Mouse (Mus musculus): ENCODE results near the gene Kcnh2. TPM values are rescaled to one million over a fixed set of nuclear protein-coding genes. Genes with fewer than 3 reads are reported as not detected.

Gene Kcnh2
- total RNA-seq, 1 experiment from 2014 or later = 2.6 TPM

DNA sequence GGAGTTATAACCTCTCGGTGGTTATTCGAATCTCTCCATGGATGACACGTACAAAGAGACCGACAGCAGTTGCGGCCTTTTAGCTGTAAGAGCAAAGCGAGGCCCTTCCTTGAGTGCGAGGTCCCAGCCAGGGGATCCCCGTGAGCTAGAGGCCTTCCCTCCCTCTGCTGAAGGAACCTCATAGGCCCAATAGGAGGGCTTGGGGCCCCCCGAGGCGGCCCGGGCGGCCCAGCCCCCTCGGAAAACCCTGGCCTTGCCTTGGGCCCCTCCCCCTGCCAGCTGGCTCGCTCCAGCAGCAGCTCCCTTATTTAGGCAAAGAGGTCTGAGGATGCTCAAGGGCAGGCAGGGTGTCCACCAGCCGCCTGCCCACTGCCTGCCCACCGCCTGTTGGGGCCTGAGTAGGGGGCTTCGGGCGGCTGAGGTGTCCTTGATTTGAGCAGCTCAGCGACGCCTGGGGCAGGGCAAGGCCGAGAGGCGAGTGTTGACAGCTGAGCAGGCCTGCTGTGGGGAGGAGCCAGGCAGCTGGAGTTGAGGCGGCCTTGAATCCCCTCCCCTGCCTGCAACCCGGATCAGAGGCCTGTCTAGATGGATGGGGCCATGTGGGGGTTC lies 951 bp upstream of the Kcnh2 start:
- ATAC-seq (replicated peaks in 1 of 2; ENCODE audit: insufficient read depth in 1 of 2, low FRiP score in 2 of 2, low TSS enrichment in 1 of 2, low read depth in 1 of 2, poor library complexity in 2 of 2, severe bottlenecking in 2 of 2) = no peak

DNA sequence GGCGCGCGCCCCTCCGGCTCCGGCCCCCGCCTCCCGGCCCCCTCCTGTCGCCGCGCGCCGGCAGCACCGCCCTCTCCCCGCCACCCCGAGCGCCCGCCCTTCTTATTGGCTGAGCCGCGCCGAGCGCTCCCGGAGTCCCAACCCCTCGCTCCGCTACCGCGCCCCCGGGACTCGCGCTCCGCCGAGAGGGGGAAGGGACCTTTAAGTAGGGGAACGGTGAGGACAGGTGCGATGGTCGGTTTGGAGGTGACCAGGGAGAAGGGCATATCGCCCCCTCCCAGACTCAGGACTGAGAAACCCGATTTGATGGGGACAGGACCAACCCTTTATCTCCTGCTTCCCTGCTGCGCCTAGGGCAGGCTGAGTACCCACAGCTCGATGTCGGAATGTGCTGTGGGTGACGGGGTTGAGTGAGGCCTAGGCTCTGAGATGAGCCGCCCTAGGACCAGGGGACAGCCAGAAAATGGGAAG lies 332 bp upstream of the Kcnh2 start:
- ATAC-seq (replicated peaks in 1 of 2; ENCODE audit: insufficient read depth in 1 of 2, low FRiP score in 2 of 2, low TSS enrichment in 1 of 2, low read depth in 1 of 2, poor library complexity in 2 of 2, severe bottlenecking in 2 of 2) = peak; percentile 38 to 43; a peak in 2 of 4 replicates

- no peak for ATAC-seq (replicated peaks in 1 of 2; ENCODE audit: insufficient read depth in 1 of 2, low FRiP score in 2 of 2, low TSS enrichment in 1 of 2, low read depth in 1 of 2, poor library complexity in 2 of 2, severe bottlenecking in 2 of 2)
Observed at GRCm38 (mm10) chr5:24350531-24351250, 713 bp downstream of the Kcnh2 start.

DNA sequence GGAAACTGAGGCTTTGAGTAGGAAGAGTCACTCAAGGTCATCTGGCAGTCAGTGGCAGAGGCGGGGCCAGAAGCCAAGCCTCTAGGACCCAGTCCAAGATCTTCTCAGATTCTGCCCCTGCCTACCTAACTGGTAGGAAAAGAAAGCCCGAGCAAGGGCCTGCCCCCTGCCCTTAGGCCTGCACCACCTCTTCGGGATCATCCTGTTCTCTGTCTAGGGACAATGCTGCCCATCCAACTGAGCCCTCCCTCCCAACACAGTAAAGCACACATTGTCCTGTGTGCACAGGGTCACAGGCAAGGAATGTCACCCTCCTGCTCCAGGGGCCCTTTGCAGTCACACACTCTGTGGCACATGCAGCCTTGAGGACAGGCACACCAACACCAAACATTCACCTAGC lies 1.3 kb downstream of the Kcnh2 start:
- ATAC-seq (replicated peaks in 1 of 2; ENCODE audit: insufficient read depth in 1 of 2, low FRiP score in 2 of 2, low TSS enrichment in 1 of 2, low read depth in 1 of 2, poor library complexity in 2 of 2, severe bottlenecking in 2 of 2) = no peak

GRCm38 (mm10) chr5:24348546-24348945 lies 2.9 kb downstream of the Kcnh2 start:
- no peak for ATAC-seq (replicated peaks in 1 of 2; ENCODE audit: insufficient read depth in 1 of 2, low FRiP score in 2 of 2, low TSS enrichment in 1 of 2, low read depth in 1 of 2, poor library complexity in 2 of 2, severe bottlenecking in 2 of 2)

DNA sequence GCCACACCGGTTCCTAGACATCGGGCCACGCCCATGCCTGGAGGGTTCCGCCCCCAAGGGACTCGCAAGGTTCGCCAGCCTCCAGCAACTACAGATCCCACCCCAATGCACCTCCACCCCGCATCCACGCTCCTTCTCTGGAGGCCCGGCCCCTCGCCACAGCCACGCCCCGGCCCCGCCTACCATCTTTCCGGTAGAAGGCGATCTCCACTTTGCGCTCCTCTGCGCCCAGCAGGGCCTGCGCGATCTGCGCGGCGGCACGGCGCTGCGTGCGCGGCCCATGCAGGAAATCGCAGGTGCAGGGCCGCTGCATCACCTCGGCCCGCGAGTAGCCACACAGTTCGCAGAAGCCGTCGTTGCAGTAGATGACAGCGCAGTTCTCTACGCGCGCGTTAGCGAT lies 3.3 kb downstream of the Kcnh2 start:
- ATAC-seq (replicated peaks in 1 of 2; ENCODE audit: insufficient read depth in 1 of 2, low FRiP score in 2 of 2, low TSS enrichment in 1 of 2, low read depth in 1 of 2, poor library complexity in 2 of 2, severe bottlenecking in 2 of 2) = peak; percentile 74 to 78

DNA sequence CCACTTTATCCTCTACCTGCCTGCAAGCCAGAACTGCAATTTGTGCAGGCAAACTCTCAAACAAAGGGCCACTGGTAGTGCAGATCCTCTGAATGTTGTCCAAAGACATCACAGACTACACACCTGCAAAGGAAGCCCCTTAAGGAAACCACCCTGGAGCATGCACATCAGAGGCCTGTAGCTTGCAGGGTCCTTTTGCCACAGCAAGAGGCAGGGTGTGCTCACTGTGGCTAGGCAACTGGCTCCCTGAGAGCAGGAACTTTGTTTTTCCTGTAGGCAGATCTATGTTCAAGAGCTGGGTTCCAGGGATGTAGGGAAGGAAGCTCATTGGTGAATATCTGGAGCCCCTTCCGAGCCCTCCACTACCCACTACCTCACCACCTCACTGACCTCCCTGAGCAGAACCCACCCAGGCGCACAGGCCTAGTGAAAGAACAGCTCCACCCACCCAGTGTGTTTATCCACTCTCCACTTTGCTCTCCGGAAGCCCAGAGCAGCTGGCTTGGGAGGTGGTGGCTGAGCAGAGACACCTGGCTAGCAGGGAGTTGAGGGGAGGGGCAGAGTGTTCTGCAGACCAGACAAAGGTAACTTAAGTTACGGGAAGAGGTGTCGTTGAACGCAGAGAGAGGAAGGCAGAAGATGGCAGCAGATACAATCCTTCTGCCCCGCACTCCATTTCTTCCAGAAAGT lies 4.1 kb downstream of the Kcnh2 start:
- ATAC-seq (replicated peaks in 1 of 2; ENCODE audit: insufficient read depth in 1 of 2, low FRiP score in 2 of 2, low TSS enrichment in 1 of 2, low read depth in 1 of 2, poor library complexity in 2 of 2, severe bottlenecking in 2 of 2) = no peak

DNA sequence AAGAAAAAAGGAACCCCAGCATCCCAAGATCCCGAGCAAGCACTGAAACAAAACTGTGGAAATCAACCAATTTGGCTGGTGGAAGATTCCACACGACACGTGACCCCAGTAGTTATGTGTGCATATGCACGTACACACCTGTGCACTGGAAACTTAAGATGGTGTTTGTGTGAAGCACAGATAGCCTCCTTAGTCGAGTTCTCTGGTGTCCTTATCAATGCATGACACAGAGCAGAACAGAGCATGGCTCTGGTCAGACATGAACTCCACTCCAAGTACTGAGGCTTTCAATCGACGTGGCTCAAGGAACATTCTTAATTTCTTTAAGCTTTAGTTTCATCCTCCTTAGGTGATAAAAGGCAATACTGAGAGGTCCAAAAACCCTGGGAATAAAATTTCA lies 5.1 kb downstream of the Kcnh2 start:
- ATAC-seq (replicated peaks in 1 of 2; ENCODE audit: insufficient read depth in 1 of 2, low FRiP score in 2 of 2, low TSS enrichment in 1 of 2, low read depth in 1 of 2, poor library complexity in 2 of 2, severe bottlenecking in 2 of 2) = no peak

DNA sequence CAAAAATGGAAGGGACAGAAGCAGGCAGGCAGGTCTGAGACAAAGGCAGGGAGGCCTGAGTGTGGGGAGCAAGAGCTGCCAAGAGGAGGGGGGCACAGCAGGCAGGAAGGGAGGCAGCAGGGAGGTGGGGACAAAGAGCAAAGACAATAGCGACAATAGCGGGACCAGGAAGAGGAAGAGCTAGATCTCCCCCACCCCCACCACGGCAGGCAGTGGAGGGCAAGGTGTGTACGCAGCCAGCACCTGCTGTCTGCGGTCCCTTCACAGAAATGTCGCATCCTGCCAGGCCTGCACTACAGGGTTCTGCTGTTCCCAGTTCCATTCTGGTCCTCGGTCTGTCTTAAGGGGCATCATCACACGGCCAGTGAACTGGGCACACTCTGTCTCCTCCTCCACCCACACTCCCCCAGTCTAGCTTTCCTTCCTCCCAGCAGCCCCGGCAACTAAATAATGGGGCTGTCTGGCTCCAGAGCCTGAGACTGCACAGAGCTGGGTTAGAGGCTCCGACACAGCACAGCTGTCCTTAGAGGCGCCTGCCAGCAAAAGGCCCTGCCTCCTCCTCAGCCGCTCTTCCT lies 6.8 kb downstream of the Kcnh2 start:
- ATAC-seq (replicated peaks in 1 of 2; ENCODE audit: insufficient read depth in 1 of 2, low FRiP score in 2 of 2, low TSS enrichment in 1 of 2, low read depth in 1 of 2, poor library complexity in 2 of 2, severe bottlenecking in 2 of 2) = peak; percentile 6 to 37; a peak in 2 of 4 replicates

- no peak for ATAC-seq (replicated peaks in 1 of 2; ENCODE audit: insufficient read depth in 1 of 2, low FRiP score in 2 of 2, low TSS enrichment in 1 of 2, low read depth in 1 of 2, poor library complexity in 2 of 2, severe bottlenecking in 2 of 2)
Observed at GRCm38 (mm10) chr5:24343977-24344436, 7.4 kb downstream of the Kcnh2 start.

DNA sequence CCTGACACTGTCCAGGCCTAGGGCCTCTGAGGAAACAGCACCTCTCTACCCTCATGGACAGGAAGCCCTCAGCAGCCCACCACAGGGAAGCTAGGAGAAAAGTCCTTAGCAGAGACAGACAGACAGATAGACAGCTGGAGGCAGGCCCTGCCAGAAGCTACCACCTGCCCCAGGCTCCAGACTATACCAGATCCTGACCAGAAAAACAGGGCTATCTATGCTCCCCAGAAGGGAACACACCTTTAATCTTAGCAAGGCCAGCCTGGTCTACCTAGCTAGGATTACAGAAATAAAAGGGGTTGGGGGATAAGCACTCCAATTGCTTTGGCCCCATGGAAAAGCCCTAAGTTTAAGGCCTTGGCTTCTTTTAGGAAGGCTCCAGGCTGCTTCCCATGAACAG lies 8.0 kb downstream of the Kcnh2 start:
- no peak for ATAC-seq (replicated peaks in 1 of 2; ENCODE audit: insufficient read depth in 1 of 2, low FRiP score in 2 of 2, low TSS enrichment in 1 of 2, low read depth in 1 of 2, poor library complexity in 2 of 2, severe bottlenecking in 2 of 2)

- no peak for ATAC-seq (replicated peaks in 1 of 2; ENCODE audit: insufficient read depth in 1 of 2, low FRiP score in 2 of 2, low TSS enrichment in 1 of 2, low read depth in 1 of 2, poor library complexity in 2 of 2, severe bottlenecking in 2 of 2)
Observed at GRCm38 (mm10) chr5:24342966-24343365, 8.4 kb downstream of the Kcnh2 start.

DNA sequence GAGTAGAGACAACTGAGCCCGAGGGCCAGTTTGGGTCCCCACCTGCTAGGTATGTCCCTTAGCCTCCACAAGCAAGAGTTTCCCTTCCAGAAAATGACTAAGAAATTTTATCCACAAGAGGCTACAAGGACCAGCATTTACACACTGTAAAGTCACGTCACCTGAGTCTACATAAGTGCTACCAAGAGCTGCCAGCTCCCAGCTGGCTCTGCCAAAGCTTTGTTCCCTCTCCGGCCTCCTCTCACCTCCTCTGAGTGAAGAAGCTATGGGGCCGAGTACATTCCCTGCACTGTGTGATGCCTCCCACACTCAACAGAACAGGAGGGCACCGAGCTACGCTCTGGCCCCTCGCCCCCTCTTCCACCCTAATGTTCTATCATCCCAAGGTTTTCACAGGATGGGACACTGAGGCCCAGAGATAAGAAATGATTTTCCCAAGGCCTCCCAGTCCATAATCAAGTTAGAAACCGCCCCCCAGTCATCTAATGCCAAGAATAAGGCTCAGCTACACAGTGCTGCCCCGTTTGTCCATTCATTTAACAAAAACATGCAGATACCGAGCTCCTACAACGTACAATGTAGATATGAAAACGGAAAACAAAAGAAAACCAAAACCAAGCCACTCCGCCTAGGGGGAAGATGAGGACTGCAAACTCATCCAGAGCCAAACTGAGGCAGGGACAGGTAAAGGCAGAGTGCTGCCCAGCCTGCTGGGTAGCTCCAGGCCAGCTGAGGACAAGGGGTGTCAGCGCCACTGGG lies 9.0 kb downstream of the Kcnh2 start:
- ATAC-seq (replicated peaks in 1 of 2; ENCODE audit: insufficient read depth in 1 of 2, low FRiP score in 2 of 2, low TSS enrichment in 1 of 2, low read depth in 1 of 2, poor library complexity in 2 of 2, severe bottlenecking in 2 of 2) = no peak

GRCm38 (mm10) chr5:24337821-24338220 lies 13.6 kb downstream of the Kcnh2 start:
- peak; percentile 25 to 43; a peak in 2 of 4 replicates for ATAC-seq (replicated peaks in 1 of 2; ENCODE audit: insufficient read depth in 1 of 2, low FRiP score in 2 of 2, low TSS enrichment in 1 of 2, low read depth in 1 of 2, poor library complexity in 2 of 2, severe bottlenecking in 2 of 2)

GRCm38 (mm10) chr5:24337366-24337765 lies 14.0 kb downstream of the Kcnh2 start:
- ATAC-seq (replicated peaks in 1 of 2; ENCODE audit: insufficient read depth in 1 of 2, low FRiP score in 2 of 2, low TSS enrichment in 1 of 2, low read depth in 1 of 2, poor library complexity in 2 of 2, severe bottlenecking in 2 of 2) = no peak

- ATAC-seq (replicated peaks in 1 of 2; ENCODE audit: insufficient read depth in 1 of 2, low FRiP score in 2 of 2, low TSS enrichment in 1 of 2, low read depth in 1 of 2, poor library complexity in 2 of 2, severe bottlenecking in 2 of 2) = peak in 1 of 2 experiments; percentile 52; a peak in 2 of 4 replicates
Observed at GRCm38 (mm10) chr5:24335888-24336511, 15.4 kb downstream of the Kcnh2 start.

GRCm38 (mm10) chr5:24334749-24335148 lies 16.7 kb downstream of the Kcnh2 start:
- ATAC-seq (replicated peaks in 1 of 2; ENCODE audit: insufficient read depth in 1 of 2, low FRiP score in 2 of 2, low TSS enrichment in 1 of 2, low read depth in 1 of 2, poor library complexity in 2 of 2, severe bottlenecking in 2 of 2) = no peak
